Mouse (Mus musculus): ENCODE measurements around the gene Plac1. TPM values are rescaled to one million over a fixed set of nuclear protein-coding genes. Genes with fewer than 3 reads are reported as not detected.
"Not testable (repeated sequence)": the region's sequence is repeated elsewhere in the genome, so short reads cannot be mapped to it uniquely, and the experiment has no call there.

The Plac1 gene
- polyA plus RNA-seq, 1 experiment from 2014 or later = 0.44 TPM

GRCm38 (mm10) chrX:53024268-53024667, 215.6 kb downstream of the Plac1 start:
- 29% methylated on average over 3 of the region's 3 CpGs for whole genome bisulfite sequencing
- H3K27me3 ChIP-seq (replicated peaks); ATAC-seq (replicated peaks): not testable (repeated sequence)

GRCm38 (mm10) chrX:53023021-53023420, 216.9 kb downstream of the Plac1 start:
- no peaks in the 10 kb centered on the region for H3K9me3 ChIP-seq
- no peak overlapping the region for H3K4me2 ChIP-seq
- no peak overlapping the region for H3K27ac ChIP-seq
- ATAC-seq (replicated peaks) = no peak
- WGBS = 85% methylated on average over 2 of the region's 2 CpGs
- H3K4me1 ChIP-seq = no peaks in the 10 kb centered on the region
- no peak overlapping the region for H3K4me3 ChIP-seq
- H3K36me3 ChIP-seq (replicated peaks) = no peaks in the 10 kb centered on the region
- no peak overlapping the region for H3K9ac ChIP-seq
- no peaks in the 10 kb centered on the region for H3K27me3 ChIP-seq (replicated peaks)

More at GRCm38 (mm10) chrX:53024268-53024667, 215.6 kb downstream of the Plac1 start:
- not testable (repeated sequence) for H3K4me1 ChIP-seq; H3K36me3 ChIP-seq (replicated peaks); H3K4me2 ChIP-seq; H3K9ac ChIP-seq; H3K9me3 ChIP-seq; H3K27ac ChIP-seq; H3K4me3 ChIP-seq

MicroRNA genes within 50 kb of the gene (microRNA counts, 519-probe panel; counts per million panel counts)
- microRNA mmu-miR-322 (3,292 counts per million, percentile 76 among the panel's probes with 10 or more counts), microRNA mmu-miR-351 (not detected), microRNA mmu-miR-450a-3p (not detected), microRNA mmu-miR-450a-5p (2,639 counts per million, percentile 56 among the panel's probes with 10 or more counts), microRNA mmu-miR-450b-3p (not detected), microRNA mmu-miR-450b-5p (not detected), microRNA mmu-miR-503 (not detected), microRNA mmu-miR-542-3p (2,374 counts per million, percentile 41 among the panel's probes with 10 or more counts), microRNA mmu-miR-542-5p (2,526 counts per million, percentile 51 among the panel's probes with 10 or more counts)

Small RNAs within 50 kb of the gene (microRNA-seq; reads per million reads assigned to microRNA genes)
- gene Mir322 (8,114 reads per million, percentile 94 among the genes with 10 or more reads in this experiment), gene Mir351 (864 reads per million, percentile 78 among the genes with 10 or more reads in this experiment), gene Mir450-1 (4.2 reads per million, percentile 21 among the genes with 10 or more reads in this experiment), gene Mir450-2 (1.1 reads per million), gene Mir450b (32.7 reads per million, percentile 41 among the genes with 10 or more reads in this experiment), gene Mir503 (71.7 reads per million, percentile 51 among the genes with 10 or more reads in this experiment), gene Mir542 (188 reads per million, percentile 60 among the genes with 10 or more reads in this experiment)

Other genes with a start within 250 kb of the Plac1 start
- 3.1 and 3.3 TPM in 2 replicates for gene Fam122b, start 29.7 kb upstream of the Plac1 start, polyA plus RNA-seq (2015; fragmentation: Nextera tagmentation; extraction: Ambion mirVana)
- gene Fam122c, start 33.3 kb upstream of the Plac1 start, polyA plus RNA-seq (2015; fragmentation: Nextera tagmentation; extraction: Ambion mirVana) = not detected in 2 replicates
- gene Mospd1, start 130.4 kb upstream of the Plac1 start, polyA plus RNA-seq (2015; fragmentation: Nextera tagmentation; extraction: Ambion mirVana) = 44.4 and 46.6 TPM in 2 replicates
- gene Etd, start 194.8 kb upstream of the Plac1 start, polyA plus RNA-seq (2015; fragmentation: Nextera tagmentation; extraction: Ambion mirVana) = not detected in 2 replicates